Mouse (Mus musculus) G1E (cell line): Measurements from ENCODE around the gene Tmem258.
A peak's percentile ranks its signal among the peaks of the same experiment; 100 is the strongest.

ENCODE experiments used
- CTCF ChIP-seq: IDR thresholded peaks from 2 replicates; pipeline ENCODE4 v1.5.1; 2012; ENCODE audit warnings: low read depth, low read length, inconsistent platforms, mixed read lengths
- TAL1 ChIP-seq: conservative IDR thresholded peaks from 2 replicates; pipeline ENCODE4 v1.6.1; 2012; ENCODE audit warnings: low read depth, low read length, inconsistent platforms, mixed read lengths

DNA sequence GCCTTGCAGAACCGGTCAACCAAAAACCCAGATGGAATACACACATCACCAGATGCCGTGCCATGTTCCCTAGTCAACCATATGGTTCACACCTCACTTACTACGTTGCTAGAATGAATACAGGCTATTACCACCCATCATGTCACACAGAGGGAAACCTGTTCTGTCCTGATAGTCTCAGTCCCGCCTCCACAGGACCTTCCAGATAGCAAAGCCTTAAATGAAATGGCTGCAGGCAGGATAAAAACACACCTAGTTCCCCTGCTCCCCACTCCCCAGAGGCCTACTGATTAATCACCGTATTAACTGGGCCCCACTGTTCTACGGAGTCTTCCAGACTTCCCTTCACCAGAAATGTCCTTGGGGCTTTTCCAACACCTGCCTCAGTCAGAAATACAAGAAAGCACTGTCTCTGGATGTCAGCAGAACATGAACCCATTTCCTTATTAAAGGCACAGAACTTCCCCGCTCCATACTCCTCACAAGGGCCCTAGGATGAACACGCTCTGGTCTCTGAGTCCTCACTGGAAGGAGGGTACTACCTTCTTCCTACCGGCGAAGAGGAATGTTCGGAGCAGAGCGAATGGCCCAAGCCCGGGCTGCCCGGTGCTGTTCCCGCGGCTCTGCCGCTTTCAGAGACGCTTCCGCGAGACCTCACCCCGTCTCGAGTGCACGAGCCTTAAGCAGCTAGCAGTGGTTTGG lies 517 bp upstream of the Tmem258 start:
- no peak for TF ChIP-seq CTCF
- TF ChIP-seq TAL1, result peak; percentile 42; the same call in 1 of the 2 replicates
